Mouse (Mus musculus) liver, embryonic 13.5 days (tissue): ENCODE data around the gene Gm5105. TPM values are rescaled to one million over a fixed set of nuclear protein-coding genes. Genes with fewer than 3 reads are reported as not detected.
A peak's percentile ranks its signal among the peaks of the same experiment; 100 is the strongest.

Source experiments
- ATAC-seq: fragments of 200-750 bp; cut with Nextera tagmentation; 2 replicates; pipeline ENCODE4 v1.8.0; 2017; ENCODE audit warnings: low read depth, mild to moderate bottlenecking, moderate number of reproducible peaks, moderate library complexity
- DNase-seq: peaks from one replicate; pipeline ENCODE4 v3.0.0; 2022
- H3K27ac ChIP-seq: fragments of 300-500 bp; sonication (generic); 2 replicates; pipeline ENCODE4 v1.5.1; 2015; ENCODE audit warnings: moderate library complexity, mild to moderate bottlenecking, inconsistent platforms
- H3K27me3 ChIP-seq: fragments of 300-500 bp; sonication (generic); 2 replicates; pipeline ENCODE4 v1.6.1; 2015; ENCODE audit warnings: mild to moderate bottlenecking, inconsistent platforms
- H3K36me3 ChIP-seq: fragments of 300-500 bp; sonication (generic); 2 replicates; pipeline ENCODE4 v1.6.1; 2015; ENCODE audit warnings: mild to moderate bottlenecking, inconsistent platforms
- H3K4me1 ChIP-seq: fragments of 300-500 bp; sonication (generic); replicated peaks from 2 replicates; pipeline ENCODE4 v1.6.1; 2015; ENCODE audit warnings: inconsistent platforms
- H3K4me2 ChIP-seq: fragments of 300-500 bp; sonication (generic); 2 replicates; pipeline ENCODE4 v1.6.1; 2015; ENCODE audit warnings: inconsistent platforms, mild to moderate bottlenecking, moderate library complexity
- H3K4me3 ChIP-seq: fragments of 300-500 bp; sonication (generic); replicated peaks from 2 replicates; pipeline ENCODE4 v1.5.1; 2015; ENCODE audit warnings: mild to moderate bottlenecking, inconsistent platforms
- H3K9ac ChIP-seq: fragments of 300-500 bp; sonication (generic); 2 replicates; pipeline ENCODE4 v1.6.1; 2015; ENCODE audit warnings: mild to moderate bottlenecking, inconsistent platforms
- H3K9me3 ChIP-seq: fragments of 300-500 bp; sonication (generic); replicated peaks from 2 replicates; pipeline ENCODE4 v1.6.1; 2016; ENCODE audit warnings: inconsistent platforms
- WGBS: fragments of 180-500 bp; shearing (Covaris S2); methylation state at CpG from one replicate; pipeline ENCODE4 v1.1.7; 2015; ENCODE audit not compliant: insufficient replicate concordance; 5-methylcytosine and 5-hydroxymethylcytosine counted together
- polyA plus RNA-seq: library from polyadenylated mRNA; unstranded; fragments of >200 nt; fragmentation: Nextera tagmentation; extraction: Ambion mirVana; gene quantifications from 2 replicates; pipeline ENCODE4 v1.2.1, GENCODE M21; 2015

The Gm5105 gene
- not detected in 2 replicates for polyA plus RNA-seq

- Histone ChIP-seq H3K9ac (no peak within 1 kb of the TSS), H3K9me3 (no peaks in the 10 kb centered on the region), H3K4me2 (no peak within 1 kb of the TSS), H3K36me3 (no peaks in the 10 kb centered on the region), H3K4me1 (no peaks in the 10 kb centered on the region), H3K4me3 (no peak within 1 kb of the TSS), H3K27me3 (no peaks in the 10 kb centered on the region), H3K27ac (no peak within 1 kb of the TSS)
- DNase-seq (no peak), ATAC-seq (no peak)
- WGBS, result 78% methylated on average over 12 of the region's 12 CpGs
Observed at GRCm38 (mm10) chr3:138067288-138067687, at the start of gene Gm5105. TSS of gene Gm5105 (minus strand) at chr3:138067388.

GRCm38 (mm10) chr3:138116871-138117270, 49.7 kb upstream of the Gm5105 start:
- H3K4me1 ChIP-seq, result no peaks in the 10 kb centered on the region
- H3K4me2 ChIP-seq, result no peak overlapping the region
- no peaks in the 10 kb centered on the region for H3K27me3 ChIP-seq
- ATAC-seq (no peak), DNase-seq (no peak)
- peaks cover 2% of the 10 kb centered on the region; the same call in 1 of the 2 replicates for H3K36me3 ChIP-seq
- 67% methylated on average over 4 of the region's 4 CpGs for WGBS
- no peak overlapping the region for H3K27ac ChIP-seq
- H3K4me3 ChIP-seq, result no peak overlapping the region
- no peaks in the 10 kb centered on the region for H3K9me3 ChIP-seq
- no peak overlapping the region for H3K9ac ChIP-seq

- no peak overlapping the region for H3K4me2 ChIP-seq
- H3K27me3 ChIP-seq, result no peaks in the 10 kb centered on the region
- no peak for DNase-seq
- no peak overlapping the region for H3K27ac ChIP-seq
- ATAC-seq, result no peak
- WGBS, result 78% methylated on average over 17 of the region's 17 CpGs
- peaks cover 2% of the 10 kb centered on the region; the same call in 1 of the 2 replicates for H3K36me3 ChIP-seq
- no peaks in the 10 kb centered on the region for H3K4me1 ChIP-seq
- H3K4me3 ChIP-seq, result no peak overlapping the region
- no peaks in the 10 kb centered on the region for H3K9me3 ChIP-seq
- no peak overlapping the region for H3K9ac ChIP-seq
Observed at GRCm38 (mm10) chr3:138114106-138114505, 46.9 kb upstream of the Gm5105 start.

GRCm38 (mm10) chr3:138110910-138111782, 44.0 kb upstream of the Gm5105 start:
- peaks cover 5% of the 10 kb centered on the region; the same call in 1 of the 2 replicates for H3K36me3 ChIP-seq
- H3K27me3 ChIP-seq, result no peaks in the 10 kb centered on the region
- H3K9ac ChIP-seq, result no peak overlapping the region
- no peaks in the 10 kb centered on the region for H3K4me1 ChIP-seq
- H3K27ac ChIP-seq, result no peak overlapping the region
- no peak for DNase-seq
- 71% methylated on average over 19 of the region's 19 CpGs for WGBS
- H3K4me2 ChIP-seq, result no peak overlapping the region
- no peak overlapping the region for H3K4me3 ChIP-seq
- ATAC-seq, result peak; percentile 43
- H3K9me3 ChIP-seq, result no peaks in the 10 kb centered on the region

- H3K9me3 ChIP-seq, result no peaks in the 10 kb centered on the region
- no peak overlapping the region for H3K4me2 ChIP-seq
- ATAC-seq (no peak), DNase-seq (no peak)
- WGBS, result 74% methylated on average over 10 of the region's 10 CpGs
- H3K36me3 ChIP-seq, result peaks cover 5% of the 10 kb centered on the region; the same call in 1 of the 2 replicates
- H3K4me3 ChIP-seq, result no peak overlapping the region
- no peaks in the 10 kb centered on the region for H3K4me1 ChIP-seq
- H3K9ac ChIP-seq, result no peak overlapping the region
- H3K27me3 ChIP-seq, result no peaks in the 10 kb centered on the region
- no peak overlapping the region for H3K27ac ChIP-seq
Observed at GRCm38 (mm10) chr3:138106887-138107286, 39.7 kb upstream of the Gm5105 start.

- Histone ChIP-seq H3K4me1 (no peaks in the 10 kb centered on the region), H3K4me2 (no peak overlapping the region), H3K9me3 (no peaks in the 10 kb centered on the region), H3K9ac (no peak overlapping the region), H3K27me3 (no peaks in the 10 kb centered on the region), H3K4me3 (no peak overlapping the region), H3K36me3 (peaks cover 5% of the 10 kb centered on the region; the same call in 1 of the 2 replicates), H3K27ac (no peak overlapping the region)
- DNase-seq, result no peak
- no peak for ATAC-seq
- 70% methylated on average over 5 of the region's 5 CpGs for WGBS
Observed at GRCm38 (mm10) chr3:138105056-138105455, 37.9 kb upstream of the Gm5105 start.

- ATAC-seq (no peak), DNase-seq (no peak)
- Histone ChIP-seq H3K4me1 (no peaks in the 10 kb centered on the region), H3K9me3 (no peaks in the 10 kb centered on the region), H3K36me3 (no peaks in the 10 kb centered on the region), H3K27ac (no peak overlapping the region), H3K4me3 (no peak overlapping the region), H3K27me3 (no peaks in the 10 kb centered on the region), H3K4me2 (no peak overlapping the region), H3K9ac (no peak overlapping the region)
- WGBS, result 73% methylated on average over 4 of the region's 4 CpGs
Observed at GRCm38 (mm10) chr3:138103690-138104089, 36.5 kb upstream of the Gm5105 start.

GRCm38 (mm10) chr3:138101936-138102335, 34.7 kb upstream of the Gm5105 start:
- ATAC-seq (no peak), DNase-seq (no peak)
- Histone ChIP-seq H3K4me2 (no peak overlapping the region), H3K27me3 (no peaks in the 10 kb centered on the region), H3K9me3 (no peaks in the 10 kb centered on the region), H3K27ac (no peak overlapping the region), H3K9ac (no peak overlapping the region), H3K4me3 (no peak overlapping the region), H3K4me1 (no peaks in the 10 kb centered on the region), H3K36me3 (no peaks in the 10 kb centered on the region)
- 66% methylated on average over 4 of the region's 4 CpGs for WGBS

GRCm38 (mm10) chr3:138097718-138098117, 30.5 kb upstream of the Gm5105 start:
- H3K27ac ChIP-seq, result no peak overlapping the region
- WGBS, result 63% methylated on average over 1 of the region's 1 CpGs
- H3K4me1 ChIP-seq, result no peaks in the 10 kb centered on the region
- H3K27me3 ChIP-seq, result no peaks in the 10 kb centered on the region
- DNase-seq, result no peak
- no peak overlapping the region for H3K9ac ChIP-seq
- H3K9me3 ChIP-seq, result no peaks in the 10 kb centered on the region
- no peak for ATAC-seq
- no peak overlapping the region for H3K4me3 ChIP-seq
- peaks cover 7% of the 10 kb centered on the region for H3K36me3 ChIP-seq
- H3K4me2 ChIP-seq, result no peak overlapping the region

GRCm38 (mm10) chr3:138096263-138097028, 29.3 kb upstream of the Gm5105 start:
- Histone ChIP-seq H3K4me2 (no peak overlapping the region), H3K9me3 (no peaks in the 10 kb centered on the region), H3K27ac (no peak overlapping the region), H3K4me3 (no peak overlapping the region), H3K9ac (no peak overlapping the region), H3K4me1 (no peaks in the 10 kb centered on the region), H3K36me3 (peaks cover 7% of the 10 kb centered on the region), H3K27me3 (no peaks in the 10 kb centered on the region)
- WGBS, result 67% methylated on average over 19 of the region's 19 CpGs
- ATAC-seq (no peak), DNase-seq (no peak)

GRCm38 (mm10) chr3:138095718-138096117, 28.5 kb upstream of the Gm5105 start:
- ATAC-seq, result no peak
- no peaks in the 10 kb centered on the region for H3K4me1 ChIP-seq
- no peak overlapping the region for H3K27ac ChIP-seq
- H3K4me2 ChIP-seq, result no peak overlapping the region
- no peak for DNase-seq
- peaks cover 7% of the 10 kb centered on the region for H3K36me3 ChIP-seq
- H3K27me3 ChIP-seq, result no peaks in the 10 kb centered on the region
- WGBS, result 66% methylated on average over 10 of the region's 10 CpGs
- no peak overlapping the region for H3K4me3 ChIP-seq
- H3K9ac ChIP-seq, result no peak overlapping the region
- no peaks in the 10 kb centered on the region for H3K9me3 ChIP-seq
